Mouse (Mus musculus): ENCODE results near the gene Ptcd1. TPM values are rescaled to one million over a fixed set of nuclear protein-coding genes. Genes with fewer than 3 reads are reported as not detected.

Ptcd1 gene
- polyA plus RNA-seq, 1 experiment from 2014 or later: 14.1 TPM

GRCm38 (mm10) chr5:145129124-145129523, 37.8 kb downstream of the Ptcd1 start:
- Histone ChIP-seq H3K4me2 (no peak overlapping the region), H3K4me3 (no peak overlapping the region), H3K4me1 (replicated peaks) (0 out of 2 replicates have a peak, but pooled peaks cover 4% of the 10 kb centered on the region), H3K9ac (no peak overlapping the region), H3K27me3 (replicated peaks) (no peaks in the 10 kb centered on the region), H3K36me3 (peaks cover 95% of the 10 kb centered on the region), H3K27ac (ENCODE audit: poor library complexity, severe bottlenecking) (peak overlapping the region; percentile 12; the same call in 1 of the 2 replicates), H3K9me3 (replicated peaks) (no peaks in the 10 kb centered on the region)
- no peak for ATAC-seq (ENCODE audit: insufficient number of reproducible peaks, low FRiP score)
- WGBS: 86% methylated on average over 4 of the region's 4 CpGs

- Histone ChIP-seq H3K9ac (no peak overlapping the region), H3K27ac (ENCODE audit: poor library complexity, severe bottlenecking) (no peak overlapping the region), H3K27me3 (replicated peaks) (no peaks in the 10 kb centered on the region), H3K4me3 (no peak overlapping the region), H3K9me3 (replicated peaks) (no peaks in the 10 kb centered on the region), H3K4me1 (replicated peaks) (peaks cover 11% of the 10 kb centered on the region), H3K36me3 (peaks cover 95% of the 10 kb centered on the region), H3K4me2 (no peak overlapping the region)
- 90% methylated on average over 9 of the region's 9 CpGs for WGBS
- ATAC-seq (ENCODE audit: insufficient number of reproducible peaks, low FRiP score): no peak
Observed at GRCm38 (mm10) chr5:145126580-145126979, 40.3 kb downstream of the Ptcd1 start.

- no peak overlapping the region for H3K27ac ChIP-seq (ENCODE audit: poor library complexity, severe bottlenecking)
- H3K36me3 ChIP-seq: peaks cover 81% of the 10 kb centered on the region
- no peak overlapping the region for H3K4me3 ChIP-seq
- no peak overlapping the region for H3K4me2 ChIP-seq
- 91% methylated on average over 19 of the region's 19 CpGs for WGBS
- no peak overlapping the region for H3K9ac ChIP-seq
- H3K27me3 ChIP-seq (replicated peaks): no peaks in the 10 kb centered on the region
- H3K4me1 ChIP-seq (replicated peaks): peaks cover 20% of the 10 kb centered on the region
- no peaks in the 10 kb centered on the region for H3K9me3 ChIP-seq (replicated peaks)
- no peak for ATAC-seq (ENCODE audit: insufficient number of reproducible peaks, low FRiP score)
Observed at GRCm38 (mm10) chr5:145123396-145123795, 43.5 kb downstream of the Ptcd1 start.

GRCm38 (mm10) chr5:145120921-145121320, 46.0 kb downstream of the Ptcd1 start:
- Histone ChIP-seq H3K4me2 (no peak overlapping the region), H3K27ac (ENCODE audit: poor library complexity, severe bottlenecking) (no peak overlapping the region), H3K9ac (no peak overlapping the region), H3K9me3 (replicated peaks) (no peaks in the 10 kb centered on the region), H3K27me3 (replicated peaks) (no peaks in the 10 kb centered on the region), H3K4me3 (no peak overlapping the region), H3K36me3 (peaks cover 63% of the 10 kb centered on the region), H3K4me1 (replicated peaks) (peaks cover 28% of the 10 kb centered on the region)
- 61% methylated on average over 7 of the region's 7 CpGs for WGBS
- no peak for ATAC-seq (ENCODE audit: insufficient number of reproducible peaks, low FRiP score)

- no peak for ATAC-seq (ENCODE audit: insufficient number of reproducible peaks, low FRiP score)
- Histone ChIP-seq H3K36me3 (peaks cover 48% of the 10 kb centered on the region), H3K27ac (ENCODE audit: poor library complexity, severe bottlenecking) (no peak overlapping the region), H3K4me2 (no peak overlapping the region), H3K4me1 (replicated peaks) (peaks cover 35% of the 10 kb centered on the region), H3K27me3 (replicated peaks) (no peaks in the 10 kb centered on the region), H3K9ac (no peak overlapping the region), H3K9me3 (replicated peaks) (no peaks in the 10 kb centered on the region), H3K4me3 (no peak overlapping the region)
- WGBS: 90% methylated on average over 2 of the region's 2 CpGs
Observed at GRCm38 (mm10) chr5:145119385-145119784, 47.5 kb downstream of the Ptcd1 start.

GRCm38 (mm10) chr5:145118461-145118860, 48.4 kb downstream of the Ptcd1 start:
- H3K27ac ChIP-seq (ENCODE audit: poor library complexity, severe bottlenecking): no peak overlapping the region
- peaks cover 35% of the 10 kb centered on the region for H3K4me1 ChIP-seq (replicated peaks)
- no peak overlapping the region for H3K9ac ChIP-seq
- H3K4me3 ChIP-seq: no peak overlapping the region
- 76% methylated on average over 5 of the region's 5 CpGs for WGBS
- H3K4me2 ChIP-seq: no peak overlapping the region
- no peaks in the 10 kb centered on the region for H3K27me3 ChIP-seq (replicated peaks)
- peaks cover 39% of the 10 kb centered on the region for H3K36me3 ChIP-seq
- ATAC-seq (ENCODE audit: insufficient number of reproducible peaks, low FRiP score): no peak
- H3K9me3 ChIP-seq (replicated peaks): no peaks in the 10 kb centered on the region

GRCm38 (mm10) chr5:145118005-145118404, 48.9 kb downstream of the Ptcd1 start:
- ATAC-seq (ENCODE audit: insufficient number of reproducible peaks, low FRiP score): no peak
- H3K9ac ChIP-seq: no peak overlapping the region
- no peak overlapping the region for H3K4me3 ChIP-seq
- 57% methylated on average over 6 of the region's 6 CpGs for WGBS
- H3K9me3 ChIP-seq (replicated peaks): no peaks in the 10 kb centered on the region
- H3K4me1 ChIP-seq (replicated peaks): peaks cover 35% of the 10 kb centered on the region
- no peaks in the 10 kb centered on the region for H3K27me3 ChIP-seq (replicated peaks)
- no peak overlapping the region for H3K27ac ChIP-seq (ENCODE audit: poor library complexity, severe bottlenecking)
- peaks cover 34% of the 10 kb centered on the region for H3K36me3 ChIP-seq
- H3K4me2 ChIP-seq: no peak overlapping the region

- Histone ChIP-seq H3K9me3 (replicated peaks) (no peaks in the 10 kb centered on the region), H3K27me3 (replicated peaks) (no peaks in the 10 kb centered on the region), H3K4me2 (peak overlapping the region; percentile 42), H3K4me1 (replicated peaks) (peaks cover 31% of the 10 kb centered on the region), H3K4me3 (peak overlapping the region; percentile 5; the same call in 1 of the 2 replicates), H3K36me3 (peaks cover 23% of the 10 kb centered on the region), H3K27ac (ENCODE audit: poor library complexity, severe bottlenecking) (peak overlapping the region; percentile 81), H3K9ac (0 out of 2 replicates have a peak overlapping the region, but pooled peaks have one; percentile 30)
- 38% methylated on average over 10 of the region's 10 CpGs for whole genome bisulfite sequencing
- no peak for ATAC-seq (ENCODE audit: insufficient number of reproducible peaks, low FRiP score)
Observed at GRCm38 (mm10) chr5:145116916-145117315, 50.0 kb downstream of the Ptcd1 start.

- Histone ChIP-seq H3K4me3 (0 out of 2 replicates have a peak overlapping the region, but pooled peaks have one; percentile 86), H3K4me1 (replicated peaks) (peaks cover 25% of the 10 kb centered on the region), H3K27ac (ENCODE audit: poor library complexity, severe bottlenecking) (peak overlapping the region; percentile 81), H3K4me2 (peak overlapping the region; percentile 42), H3K36me3 (peaks cover 19% of the 10 kb centered on the region), H3K27me3 (replicated peaks) (no peaks in the 10 kb centered on the region), H3K9ac (no peak overlapping the region), H3K9me3 (replicated peaks) (no peaks in the 10 kb centered on the region)
- ATAC-seq (ENCODE audit: insufficient number of reproducible peaks, low FRiP score): peak; percentile 13; the same call in 1 of the 2 replicates
- WGBS: 46% methylated on average over 4 of the region's 4 CpGs
Observed at GRCm38 (mm10) chr5:145116316-145116715, 50.6 kb downstream of the Ptcd1 start.

- Histone ChIP-seq H3K36me3 (peaks cover 21% of the 10 kb centered on the region), H3K27ac (ENCODE audit: poor library complexity, severe bottlenecking) (peak overlapping the region; percentile 81), H3K9me3 (replicated peaks) (no peaks in the 10 kb centered on the region), H3K27me3 (replicated peaks) (no peaks in the 10 kb centered on the region), H3K9ac (no peak overlapping the region), H3K4me1 (replicated peaks) (peaks cover 21% of the 10 kb centered on the region), H3K4me2 (peak overlapping the region; percentile 85), H3K4me3 (peak overlapping the region; percentile 86; the same call in 1 of the 2 replicates)
- no peak for ATAC-seq (ENCODE audit: insufficient number of reproducible peaks, low FRiP score)
- WGBS: 85% methylated on average over 5 of the region's 5 CpGs
Observed at GRCm38 (mm10) chr5:145115736-145116135, 51.2 kb downstream of the Ptcd1 start.

- peak overlapping the region; percentile 85 for H3K4me2 ChIP-seq
- H3K9ac ChIP-seq: peak overlapping the region; percentile 87
- H3K36me3 ChIP-seq: peaks cover 29% of the 10 kb centered on the region
- peak overlapping the region; percentile 24; the same call in 1 of the 2 replicates for H3K27ac ChIP-seq (ENCODE audit: poor library complexity, severe bottlenecking)
- H3K4me3 ChIP-seq: peak overlapping the region; percentile 86
- no peaks in the 10 kb centered on the region for H3K9me3 ChIP-seq (replicated peaks)
- peaks cover 15% of the 10 kb centered on the region for H3K4me1 ChIP-seq (replicated peaks)
- WGBS: 14% methylated on average over 40 of the region's 40 CpGs
- peak; percentile 58 for ATAC-seq (ENCODE audit: insufficient number of reproducible peaks, low FRiP score)
- H3K27me3 ChIP-seq (replicated peaks): no peaks in the 10 kb centered on the region
Observed at GRCm38 (mm10) chr5:145114606-145115473, 52.1 kb downstream of the Ptcd1 start.

Data from heart, embryonic 12.5 days (tissue).